Mouse (Mus musculus) B cell, adult (primary cell): ENCODE results near the gene Fam71e1. TPM values are rescaled to one million over a fixed set of nuclear protein-coding genes. Genes with fewer than 3 reads are reported as not detected.

Experiments used
- total RNA-seq: library from RNA; stranded (reverse); gene quantifications from 4 replicates; pipeline ENCODE4 v1.2.4, GENCODE M21; 2023; ENCODE audit not compliant: inconsistent age

Gene Fam71e1
- 8.6 to 15.4 TPM (median 11.1 TPM) in 4 replicates for total RNA-seq

GRCm38 (mm10) chr7:44495992-44496770, at the start of gene Fam71e1, which contains the start of gene Emc10:
Fam71e1 (plus strand) TSS chr7:44496581.
Emc10 (minus strand) TSS chr7:44496529.

GRCm38 (mm10) chr7:44465111-44465510, 31.3 kb upstream of the Fam71e1 start, which contains the start of gene Aspdh:
Aspdh (plus strand) TSS chr7:44465391.

DNA sequence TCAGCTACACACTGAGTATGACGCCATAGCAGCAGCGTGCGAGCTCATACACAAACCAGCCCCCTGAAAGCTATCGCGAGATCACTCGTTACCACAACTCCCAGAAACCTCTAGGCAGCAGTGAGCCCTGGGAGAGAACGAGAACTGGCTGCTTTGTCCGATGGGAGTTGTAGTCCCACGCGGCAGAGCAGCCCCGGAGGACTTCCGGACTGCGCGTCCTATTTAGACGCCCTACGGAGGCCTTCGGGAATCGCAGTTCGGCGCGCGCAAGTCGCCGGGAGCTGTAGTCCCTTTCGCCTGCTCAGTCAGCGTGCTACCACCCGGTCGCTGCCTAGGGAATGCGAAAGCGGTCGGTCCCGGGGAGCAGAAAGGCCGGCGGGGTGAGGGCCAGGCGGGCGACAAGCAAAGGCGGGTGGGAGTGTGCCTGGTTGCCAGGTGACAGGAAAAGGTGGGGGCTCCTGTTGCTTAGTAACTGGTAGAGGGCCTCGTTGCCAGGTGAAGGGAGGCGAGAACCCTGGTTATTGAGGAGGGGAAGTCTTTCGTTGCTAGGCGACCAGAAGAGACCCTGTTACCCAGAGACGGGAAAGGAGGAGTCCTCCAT, 28.5 kb upstream of the Fam71e1 start, which contains the start of gene Josd2:
Gene Josd2, plus strand, starts transcription at position 170 of the 601 bp plus-strand sequence.

GRCm38 (mm10) chr7:44524502-44524901, 28.1 kb downstream of the Fam71e1 start, which contains the start of gene Mybpc2:
Mybpc2 (minus strand) TSS chr7:44524656.

GRCm38 (mm10) chr7:44531946-44532732, 35.8 kb downstream of the Fam71e1 start, which contains the start of gene Spib:
Spib (minus strand) TSS chr7:44532071.

DNA sequence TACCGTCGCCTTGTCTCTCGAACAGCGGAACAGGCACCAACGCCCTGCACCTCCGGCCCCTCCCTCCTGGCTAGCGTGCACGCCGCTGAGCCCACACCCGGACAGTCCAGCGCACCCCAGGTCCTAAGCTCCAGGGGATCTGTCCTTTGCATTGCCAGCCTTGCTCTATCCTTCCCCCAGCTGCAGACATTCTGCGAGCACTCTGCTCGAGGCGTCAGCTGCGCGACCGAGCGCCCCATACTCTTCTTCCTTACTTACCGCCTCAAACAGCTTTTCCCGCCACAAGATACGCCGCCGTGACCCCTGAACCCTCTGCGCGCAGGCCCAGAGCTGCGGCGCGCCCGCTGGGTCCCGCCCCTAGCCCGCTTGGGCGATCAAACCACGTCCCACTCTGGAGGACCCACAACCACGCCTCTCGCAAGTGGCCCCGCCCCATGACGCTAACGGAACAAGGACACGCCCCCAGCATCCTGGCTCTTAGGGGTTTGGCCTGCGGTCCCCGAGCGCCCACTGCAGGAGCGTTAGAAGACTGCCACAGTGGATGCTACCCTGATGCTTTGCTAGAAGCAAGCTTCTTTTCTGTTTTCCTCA, 52.2 kb downstream of the Fam71e1 start, which contains the start of gene Pold1:
Gene Pold1, minus strand, starts transcription at position 353 of the 591 bp plus-strand sequence.

Other genes with a start within 250 kb of the Fam71e1 start
- gene 1700028J19Rik, start 249.9 kb upstream of the Fam71e1 start, total RNA-seq = 0.87 to 1.9 TPM (median 1.5 TPM) in 4 replicates
- 153 to 193 TPM (median 178 TPM) in 4 replicates for gene 2410002F23Rik, start 249.9 kb upstream of the Fam71e1 start, total RNA-seq
- not detected in 4 replicates for gene Acp4, start 239.2 kb upstream of the Fam71e1 start, total RNA-seq
- not detected in 4 replicates for gene Gm15517, start 235.1 kb upstream of the Fam71e1 start, total RNA-seq
- gene Clec11a, start 189.7 kb upstream of the Fam71e1 start, total RNA-seq = 1.00 to 2.5 TPM (median 1.2 TPM) in 4 replicates
- gene Shank1, start 186.3 kb upstream of the Fam71e1 start, total RNA-seq = 29.6 to 39.7 TPM (median 36.1 TPM) in 4 replicates
- gene Syt3, start 112.5 kb upstream of the Fam71e1 start, total RNA-seq = not detected in 4 replicates
- gene 1700008O03Rik, start 110.8 kb upstream of the Fam71e1 start, total RNA-seq = not detected in 4 replicates
- not detected in 4 replicates for gene Lrrc4b, start 67.6 kb upstream of the Fam71e1 start, total RNA-seq
- not detected in 4 replicates for gene Aspdh, start 31.2 kb upstream of the Fam71e1 start, total RNA-seq
- gene Josd2, start 28.6 kb upstream of the Fam71e1 start, total RNA-seq = 64.3 to 78.1 TPM (median 67.9 TPM) in 4 replicates
- gene Emc10, start 52 bp upstream of the Fam71e1 start, total RNA-seq = 69.5 to 76.6 TPM (median 74.0 TPM) in 4 replicates
- 14.9 to 16.7 TPM (median 15.5 TPM) in 4 replicates for gene Mybpc2, start 28.1 kb downstream of the Fam71e1 start, total RNA-seq
- gene Spib, start 35.5 kb downstream of the Fam71e1 start, total RNA-seq = 495 to 541 TPM (median 519 TPM) in 4 replicates
- 150 to 170 TPM (median 155 TPM) in 4 replicates for gene Pold1, start 52.3 kb downstream of the Fam71e1 start, total RNA-seq
- 363 to 416 TPM (median 382 TPM) in 4 replicates for gene Nr1h2, start 57.4 kb downstream of the Fam71e1 start, total RNA-seq
- gene Napsa, start 75.8 kb downstream of the Fam71e1 start, total RNA-seq = 665 to 743 TPM (median 692 TPM) in 4 replicates
- 22.7 to 29.6 TPM (median 23.7 TPM) in 4 replicates for gene Kcnc3, start 94.1 kb downstream of the Fam71e1 start, total RNA-seq
- not detected in 4 replicates for gene Myh14, start 174.3 kb downstream of the Fam71e1 start, total RNA-seq
- not detected in 4 replicates for gene Izumo2, start 212.2 kb downstream of the Fam71e1 start, total RNA-seq